Mouse (Mus musculus) heart, embryonic 16.5 days (tissue): ENCODE measurements around the gene 1700021F05Rik. TPM values are rescaled to one million over a fixed set of nuclear protein-coding genes. Genes with fewer than 3 reads are reported as not detected.
"Not testable (repeated sequence)": the region's sequence is repeated elsewhere in the genome, so short reads cannot be mapped to it uniquely, and the experiment has no call there.

Source experiments
- ATAC-seq: fragments of 200-750 bp; cut with Nextera tagmentation; replicated peaks from 2 replicates; pipeline ENCODE4 v1.8.0; 2017; ENCODE audit warnings: moderate number of reproducible peaks; ENCODE audit not compliant: insufficient read depth, low FRiP score; ENCODE audit errors: extremely low read depth
- H3K27ac ChIP-seq: fragments of 300-500 bp; sonication (generic); 2 replicates; pipeline ENCODE4 v1.5.1; 2014; ENCODE audit warnings: mild to moderate bottlenecking, low read length, control low read depth, moderate library complexity
- H3K27me3 ChIP-seq: fragments of 300-500 bp; sonication (generic); 2 replicates; pipeline ENCODE4 v1.6.1; 2014; ENCODE audit warnings: low read length, mixed read lengths; ENCODE audit not compliant: control insufficient read depth, insufficient read depth
- H3K36me3 ChIP-seq: fragments of 300-500 bp; sonication (generic); 2 replicates; pipeline ENCODE4 v1.6.1; 2014; ENCODE audit not compliant: control insufficient read depth, insufficient read depth
- H3K4me1 ChIP-seq: fragments of 300-500 bp; sonication (generic); 2 replicates; pipeline ENCODE4 v1.6.1; 2014; ENCODE audit warnings: low read length, mixed read lengths; ENCODE audit not compliant: control insufficient read depth, insufficient read depth
- H3K4me2 ChIP-seq: fragments of 300-500 bp; sonication (generic); 2 replicates; pipeline ENCODE4 v1.6.1; 2014; ENCODE audit warnings: low read depth, mild to moderate bottlenecking, control low read depth, low read length
- H3K4me3 ChIP-seq: fragments of 300-500 bp; sonication (generic); 2 replicates; pipeline ENCODE4 v1.5.1; 2014; ENCODE audit warnings: mild to moderate bottlenecking, control low read depth, low read length
- H3K9ac ChIP-seq: fragments of 300-500 bp; sonication (generic); 2 replicates; pipeline ENCODE4 v1.6.1; 2014; ENCODE audit warnings: low read length, control low read depth
- H3K9me3 ChIP-seq: fragments of 300-500 bp; sonication (generic); replicated peaks from 2 replicates; pipeline ENCODE4 v1.6.1; 2016; ENCODE audit warnings: low read length; ENCODE audit not compliant: control insufficient read depth
- WGBS: fragments of 180-500 bp; shearing (Covaris S2); extraction: QIAGEN DNeasy Blood & Tissue Kit; methylation state at CpG from one replicate; pipeline ENCODE4 v1.1.7; 2014; 5-methylcytosine and 5-hydroxymethylcytosine counted together
- polyA plus RNA-seq: library from polyadenylated mRNA; unstranded; fragments of >200 nt; fragmentation: Nextera tagmentation; extraction: Ambion mirVana; gene quantifications from 2 replicates; pipeline ENCODE4 v1.2.1, GENCODE M21; 2015

Gene 1700021F05Rik
- polyA plus RNA-seq, 1 experiment from 2014 or later, result 107 TPM

GRCm38 (mm10) chr10:43550923-43551322 lies 10.1 kb upstream of the 1700021F05Rik start:
- H3K4me2 ChIP-seq, result no peak overlapping the region
- H3K36me3 ChIP-seq, result no peaks in the 10 kb centered on the region
- WGBS, result 28% methylated on average over 3 of the region's 3 CpGs
- H3K27ac ChIP-seq, result no peak overlapping the region
- no peaks in the 10 kb centered on the region for H3K4me1 ChIP-seq
- H3K9ac ChIP-seq, result no peak overlapping the region
- H3K4me3 ChIP-seq, result no peak overlapping the region
- no peaks in the 10 kb centered on the region for H3K27me3 ChIP-seq
- H3K9me3 ChIP-seq, result 0 out of 2 replicates have a peak, but pooled peaks cover 2% of the 10 kb centered on the region
- no peak for ATAC-seq

- Histone ChIP-seq H3K9ac (no peak overlapping the region), H3K9me3 (0 out of 2 replicates have a peak, but pooled peaks cover 2% of the 10 kb centered on the region), H3K27ac (no peak overlapping the region), H3K4me3 (no peak overlapping the region), H3K36me3 (no peaks in the 10 kb centered on the region), H3K4me2 (no peak overlapping the region), H3K4me1 (no peaks in the 10 kb centered on the region), H3K27me3 (no peaks in the 10 kb centered on the region)
- no peak for ATAC-seq
- WGBS, result 62% methylated on average over 5 of the region's 5 CpGs
Measured at GRCm38 (mm10) chr10:43549411-43549810, 8.6 kb upstream of the 1700021F05Rik start.

GRCm38 (mm10) chr10:43541153-43541544 lies 355 bp upstream of the 1700021F05Rik start:
- H3K9me3 ChIP-seq, result no peaks in the 10 kb centered on the region
- peaks cover 11% of the 10 kb centered on the region for H3K4me1 ChIP-seq
- 0 out of 2 replicates have a peak, but pooled peaks have one; percentile 0 for ATAC-seq
- H3K4me2 ChIP-seq, result peak overlapping the region; percentile 53
- 41% methylated on average over 8 of the region's 8 CpGs for WGBS
- H3K36me3 ChIP-seq, result no peaks in the 10 kb centered on the region
- no peaks in the 10 kb centered on the region for H3K27me3 ChIP-seq
- peak overlapping the region; percentile 95 for H3K4me3 ChIP-seq
- no peak overlapping the region for H3K9ac ChIP-seq
- no peak overlapping the region for H3K27ac ChIP-seq

GRCm38 (mm10) chr10:43539746-43540310 lies 966 bp downstream of the 1700021F05Rik start:
- 12% methylated on average over 12 of the region's 12 CpGs for WGBS
- H3K9me3 ChIP-seq, result no peaks in the 10 kb centered on the region
- H3K4me1 ChIP-seq, result peaks cover 11% of the 10 kb centered on the region
- H3K27me3 ChIP-seq, result no peaks in the 10 kb centered on the region
- H3K4me3 ChIP-seq, result peak overlapping the region; percentile 95
- peak overlapping the region; percentile 93 for H3K27ac ChIP-seq
- no peak for ATAC-seq
- 0 out of 2 replicates have a peak, but pooled peaks cover 3% of the 10 kb centered on the region for H3K36me3 ChIP-seq
- peak overlapping the region; percentile 96 for H3K9ac ChIP-seq
- H3K4me2 ChIP-seq, result peak overlapping the region; percentile 69

- Histone ChIP-seq H3K27me3 (no peaks in the 10 kb centered on the region), H3K4me2 (no peak overlapping the region), H3K27ac (no peak overlapping the region), H3K4me1 (peaks cover 11% of the 10 kb centered on the region), H3K9me3 (no peaks in the 10 kb centered on the region), H3K36me3 (0 out of 2 replicates have a peak, but pooled peaks cover 3% of the 10 kb centered on the region), H3K9ac (no peak overlapping the region), H3K4me3 (no peak overlapping the region)
- WGBS, result 87% methylated on average over 5 of the region's 5 CpGs
- ATAC-seq, result no peak
Measured at GRCm38 (mm10) chr10:43538831-43539230, 2.0 kb downstream of the 1700021F05Rik start.

- Histone ChIP-seq H3K9me3 (no peaks in the 10 kb centered on the region), H3K4me2 (no peak overlapping the region), H3K4me3 (no peak overlapping the region), H3K27ac (no peak overlapping the region), H3K9ac (no peak overlapping the region), H3K36me3 (peaks cover 7% of the 10 kb centered on the region; the same call in 1 of the 2 replicates), H3K4me1 (peaks cover 11% of the 10 kb centered on the region), H3K27me3 (no peaks in the 10 kb centered on the region)
- ATAC-seq, result no peak
- 85% methylated on average over 7 of the region's 7 CpGs for WGBS
Measured at GRCm38 (mm10) chr10:43537652-43538051, 3.1 kb downstream of the 1700021F05Rik start.

GRCm38 (mm10) chr10:43534382-43534781 lies 6.4 kb downstream of the 1700021F05Rik start:
- Histone ChIP-seq H3K27ac (no peak overlapping the region), H3K36me3 (peaks cover 38% of the 10 kb centered on the region), H3K27me3 (no peaks in the 10 kb centered on the region), H3K4me1 (peaks cover 5% of the 10 kb centered on the region), H3K9me3 (no peaks in the 10 kb centered on the region), H3K9ac (no peak overlapping the region), H3K4me3 (no peak overlapping the region), H3K4me2 (no peak overlapping the region)
- 58% methylated on average over 1 of the region's 1 CpGs for WGBS
- no peak for ATAC-seq

GRCm38 (mm10) chr10:43527283-43528269 lies 13.2 kb downstream of the 1700021F05Rik start:
- Histone ChIP-seq H3K9ac (no peak overlapping the region; the same call in 1 of the 2 replicates), H3K4me3 (no peak overlapping the region), H3K27me3 (no peaks in the 10 kb centered on the region), H3K36me3 (peaks cover 64% of the 10 kb centered on the region), H3K27ac (no peak overlapping the region), H3K4me2 (no peak overlapping the region), H3K4me1 (no peaks in the 10 kb centered on the region), H3K9me3 (no peaks in the 10 kb centered on the region)
- no peak for ATAC-seq
- WGBS, result 61% methylated on average over 15 of the region's 15 CpGs

- H3K36me3 ChIP-seq, result peaks cover 30% of the 10 kb centered on the region
- not testable (repeated sequence) for H3K4me3 ChIP-seq, ATAC-seq, H3K9me3 ChIP-seq, H3K27ac ChIP-seq, H3K27me3 ChIP-seq, H3K4me2 ChIP-seq, H3K4me1 ChIP-seq, H3K9ac ChIP-seq
- 93% methylated on average over 10 of the region's 10 CpGs for WGBS
Measured at GRCm38 (mm10) chr10:43523931-43524330, 16.9 kb downstream of the 1700021F05Rik start, which contains the start of gene Gm9803. Gm9803 (plus strand) TSS chr10:43524084.
